Mouse (Mus musculus): ENCODE results near the gene Alpk1.

Gene Alpk1

DNA sequence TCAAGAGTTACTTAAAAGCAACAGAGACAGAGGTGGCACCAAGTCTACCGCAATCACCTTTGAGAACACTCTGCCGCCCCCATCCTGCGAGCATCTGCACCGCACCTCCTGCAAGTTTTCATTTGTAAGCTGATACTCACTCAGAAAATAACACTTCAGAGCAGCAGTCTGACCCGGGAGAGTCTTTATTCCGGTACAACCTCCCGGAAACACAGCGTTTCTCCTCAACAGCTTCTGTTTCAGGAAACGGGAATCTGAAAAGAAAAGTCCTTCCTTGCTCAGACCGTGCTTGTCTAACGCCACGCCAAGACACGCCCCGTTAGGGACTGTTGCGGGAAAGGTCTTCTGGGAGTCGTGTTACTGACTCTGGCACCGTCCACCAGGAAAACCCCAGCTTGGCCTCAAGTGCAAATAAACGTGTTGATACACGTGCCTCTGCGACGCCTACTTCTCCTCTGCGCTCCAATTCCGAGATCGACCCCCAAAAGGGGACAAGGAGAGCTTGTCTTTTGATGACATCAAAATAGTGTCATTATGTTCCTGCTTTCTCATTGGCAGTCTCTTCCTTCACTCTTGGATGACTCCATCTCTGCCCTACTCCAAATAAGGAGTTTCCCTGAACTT, at the start of gene Alpk1:
Alpk1 (minus strand) TSS at position 507 of the 624 bp plus-strand sequence.
- peak; percentile 87 for DNase-seq (ENCODE audit: low read depth)

DNA sequence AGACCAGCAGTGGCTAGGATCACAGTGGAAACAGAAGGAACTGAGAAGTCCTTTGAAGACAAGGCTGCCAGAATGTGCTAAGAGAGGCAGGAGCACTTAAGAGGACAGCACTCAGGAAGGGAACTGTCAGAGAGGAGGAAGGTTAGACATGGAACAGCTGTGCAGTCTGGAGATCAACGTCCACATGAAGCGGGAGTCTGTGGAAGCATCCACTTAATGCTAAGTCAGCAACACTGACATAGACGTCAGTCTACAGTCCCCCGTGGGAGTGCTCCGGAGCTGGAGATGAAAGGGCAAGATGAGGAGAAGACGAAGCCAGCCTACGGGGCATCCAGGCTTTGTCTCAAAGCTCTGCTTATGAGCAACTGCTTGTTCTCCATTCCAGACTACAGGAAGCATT, 46.8 kb upstream of the Alpk1 start:
- no peak for DNase-seq (ENCODE audit: low read depth)

GRCm38 (mm10) chr3:127826503-127826902, 46.2 kb upstream of the Alpk1 start:
- DNase-seq (ENCODE audit: low read depth) = no peak

DNA sequence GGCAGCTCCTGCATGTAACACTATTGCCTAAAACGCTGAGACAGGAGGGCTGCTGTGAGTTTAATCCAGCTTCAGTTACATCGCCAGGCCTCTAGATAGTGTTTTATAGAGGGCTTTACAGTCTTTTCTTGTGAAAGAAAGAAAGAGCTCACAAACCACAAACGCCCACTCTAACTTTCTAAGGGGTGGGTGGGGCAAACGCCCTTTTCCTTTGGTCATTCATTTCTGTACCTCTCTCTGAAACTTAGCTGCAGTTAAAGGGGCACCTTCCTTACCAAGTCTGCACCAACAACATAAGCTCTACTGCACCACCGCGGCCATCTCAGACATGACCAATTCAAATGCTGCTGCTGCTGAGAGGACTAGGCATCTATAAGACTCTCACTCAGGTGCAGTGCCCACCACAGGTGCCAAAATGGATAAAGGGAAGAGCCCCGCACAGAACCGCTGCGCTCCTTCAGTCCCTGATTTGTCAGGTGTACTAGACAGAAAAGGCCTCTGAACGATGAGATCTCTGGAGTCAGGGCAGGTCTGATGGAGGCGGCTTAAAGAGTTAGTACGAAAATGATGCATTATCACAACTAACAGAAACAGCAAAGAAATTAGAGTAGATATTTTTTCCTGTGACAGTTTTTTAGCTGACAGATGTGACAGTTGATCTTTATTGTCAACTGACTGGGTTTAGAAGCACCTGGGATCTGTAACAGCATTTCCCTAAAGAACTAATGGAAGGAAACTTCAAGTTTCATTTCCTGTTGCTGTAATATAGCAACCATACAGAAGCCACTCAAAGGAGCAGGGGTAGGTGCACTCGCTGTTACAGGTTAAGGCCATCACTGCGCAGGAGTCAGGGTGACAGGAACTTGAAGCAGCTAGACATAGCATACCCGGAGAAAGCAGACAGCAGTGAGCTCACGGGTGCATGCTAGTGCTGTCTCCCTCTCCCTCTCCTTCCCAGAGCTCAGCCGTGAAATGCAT, 43.8 kb upstream of the Alpk1 start:
- DNase-seq (ENCODE audit: low read depth) = no peak

- DNase-seq (ENCODE audit: low read depth) = no peak
These were observed 40.9 kb upstream of the Alpk1 start for GRCm38 (mm10) chr3:127821209-127821608.

GRCm38 (mm10) chr3:127820400-127820799, 40.1 kb upstream of the Alpk1 start:
- no peak for DNase-seq (ENCODE audit: low read depth)

- DNase-seq (ENCODE audit: low read depth) = no peak
These were observed 38.7 kb upstream of the Alpk1 start for GRCm38 (mm10) chr3:127818694-127819663.

DNA sequence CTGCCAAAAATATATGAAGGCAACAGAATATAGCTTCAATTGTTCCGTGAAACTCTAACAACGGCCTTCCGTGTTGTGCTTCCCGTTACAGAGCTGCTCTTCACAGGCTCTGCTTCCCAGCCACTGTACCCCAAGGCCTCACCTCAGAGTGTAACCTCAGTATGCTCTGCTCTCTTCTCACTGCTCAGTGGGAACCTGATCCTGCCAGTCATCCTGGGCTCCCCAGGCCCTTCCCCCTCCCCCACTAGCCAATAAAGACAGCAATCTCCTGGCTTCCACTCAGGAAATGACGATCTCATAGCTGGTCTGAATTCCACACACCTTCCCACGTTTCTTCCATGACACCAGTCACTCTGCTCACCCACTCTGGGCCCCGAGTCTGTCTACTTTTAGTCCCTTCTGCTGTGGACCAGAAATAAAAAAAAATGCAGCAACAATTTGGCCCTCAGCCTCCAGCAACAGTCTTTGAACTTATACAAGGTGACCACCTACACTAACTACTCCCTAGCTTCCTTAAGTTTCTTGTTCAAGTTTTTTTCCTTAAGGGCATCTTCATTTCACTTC, 36.9 kb upstream of the Alpk1 start:
- DNase-seq (ENCODE audit: low read depth) = no peak

GRCm38 (mm10) chr3:127809103-127809502, 28.8 kb upstream of the Alpk1 start:
- DNase-seq (ENCODE audit: low read depth) = no peak

DNA sequence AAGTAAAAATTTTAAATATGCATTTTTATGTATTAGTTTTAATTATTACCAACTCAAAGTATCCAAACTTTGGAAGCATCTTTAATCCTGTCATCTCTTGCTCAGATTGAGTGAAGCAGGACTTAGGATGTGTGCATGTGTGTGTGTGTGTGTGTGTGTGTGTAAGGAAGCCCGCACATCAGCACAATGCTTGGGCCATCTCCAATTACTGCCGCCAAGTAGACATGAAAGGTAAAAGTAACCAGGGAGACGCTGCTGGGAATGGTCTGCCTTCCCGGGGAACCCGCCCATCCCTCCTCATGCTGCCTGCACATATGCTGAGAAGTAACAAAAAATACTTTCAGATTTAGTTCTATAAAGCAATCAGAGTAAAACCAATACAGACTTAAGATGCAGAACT, 27.5 kb upstream of the Alpk1 start:
- no peak for DNase-seq (ENCODE audit: low read depth)

- DNase-seq (ENCODE audit: low read depth) = no peak
These were observed 25.7 kb upstream of the Alpk1 start for GRCm38 (mm10) chr3:127805991-127806390.

DNA sequence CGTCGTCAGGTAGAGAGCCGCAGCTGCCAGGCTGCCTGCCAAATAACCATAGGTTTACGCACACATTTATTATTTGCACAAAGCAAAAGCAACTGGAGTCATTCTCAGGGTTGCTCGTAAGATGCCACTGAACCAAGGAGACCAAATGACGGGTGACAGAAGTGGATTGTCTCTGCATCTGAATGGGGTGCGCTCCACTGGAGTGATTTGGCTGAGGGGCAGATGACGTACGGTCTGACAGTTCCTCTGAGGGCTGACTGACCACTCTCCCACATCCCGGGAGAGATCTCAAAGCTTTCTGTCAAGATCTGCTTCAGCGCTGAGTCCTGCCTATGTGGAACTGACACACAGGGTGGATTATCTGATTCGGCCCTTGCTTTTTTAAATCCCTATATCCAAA, 24.7 kb upstream of the Alpk1 start:
- no peak for DNase-seq (ENCODE audit: low read depth)

DNA sequence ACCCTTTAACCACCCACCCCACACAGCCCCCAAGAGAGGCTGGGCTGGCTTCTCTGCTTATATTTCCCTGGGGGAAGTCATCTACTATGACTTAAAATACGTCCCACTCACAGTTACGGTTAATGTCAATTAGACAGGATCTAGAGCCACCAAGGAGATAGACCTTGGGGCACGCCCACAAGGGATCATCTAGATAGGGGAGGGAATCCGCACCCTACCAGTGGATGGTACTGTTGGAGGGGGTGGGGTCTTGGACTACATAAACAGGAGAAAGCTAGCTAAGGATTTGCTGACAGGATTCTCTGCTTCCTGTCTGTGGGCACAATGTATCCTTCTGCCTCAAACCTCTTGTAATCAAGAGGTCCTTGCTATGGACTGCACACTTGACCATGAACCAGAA, 24.1 kb upstream of the Alpk1 start:
- no peak for DNase-seq (ENCODE audit: low read depth)

- peak; percentile 52 for DNase-seq (ENCODE audit: low read depth)
These were observed 22.5 kb upstream of the Alpk1 start for GRCm38 (mm10) chr3:127802814-127803213.

GRCm38 (mm10) chr3:127801162-127801561, 20.8 kb upstream of the Alpk1 start:
- no peak for DNase-seq (ENCODE audit: low read depth)

GRCm38 (mm10) chr3:127796271-127796670, 15.9 kb upstream of the Alpk1 start:
- no peak for DNase-seq (ENCODE audit: low read depth)

GRCm38 (mm10) chr3:127795762-127796161, 15.4 kb upstream of the Alpk1 start:
- no peak for DNase-seq (ENCODE audit: low read depth)

DNA sequence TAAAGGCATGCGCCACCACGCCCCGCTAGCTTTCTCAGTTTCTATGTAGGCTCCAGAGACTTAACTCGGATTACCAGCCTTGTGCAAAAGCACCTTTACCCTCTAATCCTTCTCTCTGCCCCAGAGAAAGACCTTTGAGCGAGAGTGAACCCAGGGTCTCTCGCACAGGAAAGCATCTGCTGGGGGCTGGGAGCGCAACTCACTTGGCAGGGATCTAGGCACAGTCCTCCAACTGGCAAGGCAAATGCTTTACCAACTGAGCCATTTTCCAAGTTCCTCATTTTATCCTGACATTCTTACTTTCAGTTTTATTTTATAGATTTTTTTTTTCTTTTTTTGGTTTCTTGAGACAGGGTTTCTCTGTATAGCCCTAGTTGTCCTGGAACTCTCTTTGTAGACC, 12.7 kb upstream of the Alpk1 start:
- no peak for DNase-seq (ENCODE audit: low read depth)

GRCm38 (mm10) chr3:127791595-127792561, 11.6 kb upstream of the Alpk1 start:
- DNase-seq (ENCODE audit: low read depth) = no peak

GRCm38 (mm10) chr3:127791056-127791483, 10.7 kb upstream of the Alpk1 start:
- no peak for DNase-seq (ENCODE audit: low read depth)
